Mouse (Mus musculus) embryo, embryonic 11 days (tissue): ENCODE data around the gene Dmrt3.
A peak's percentile ranks its signal among the peaks of the same experiment; 100 is the strongest.

Experiments
- DNase-seq: peaks from one replicate; pipeline ENCODE4 v3.0.0-alpha.2; 2015

Gene Dmrt3

DNA sequence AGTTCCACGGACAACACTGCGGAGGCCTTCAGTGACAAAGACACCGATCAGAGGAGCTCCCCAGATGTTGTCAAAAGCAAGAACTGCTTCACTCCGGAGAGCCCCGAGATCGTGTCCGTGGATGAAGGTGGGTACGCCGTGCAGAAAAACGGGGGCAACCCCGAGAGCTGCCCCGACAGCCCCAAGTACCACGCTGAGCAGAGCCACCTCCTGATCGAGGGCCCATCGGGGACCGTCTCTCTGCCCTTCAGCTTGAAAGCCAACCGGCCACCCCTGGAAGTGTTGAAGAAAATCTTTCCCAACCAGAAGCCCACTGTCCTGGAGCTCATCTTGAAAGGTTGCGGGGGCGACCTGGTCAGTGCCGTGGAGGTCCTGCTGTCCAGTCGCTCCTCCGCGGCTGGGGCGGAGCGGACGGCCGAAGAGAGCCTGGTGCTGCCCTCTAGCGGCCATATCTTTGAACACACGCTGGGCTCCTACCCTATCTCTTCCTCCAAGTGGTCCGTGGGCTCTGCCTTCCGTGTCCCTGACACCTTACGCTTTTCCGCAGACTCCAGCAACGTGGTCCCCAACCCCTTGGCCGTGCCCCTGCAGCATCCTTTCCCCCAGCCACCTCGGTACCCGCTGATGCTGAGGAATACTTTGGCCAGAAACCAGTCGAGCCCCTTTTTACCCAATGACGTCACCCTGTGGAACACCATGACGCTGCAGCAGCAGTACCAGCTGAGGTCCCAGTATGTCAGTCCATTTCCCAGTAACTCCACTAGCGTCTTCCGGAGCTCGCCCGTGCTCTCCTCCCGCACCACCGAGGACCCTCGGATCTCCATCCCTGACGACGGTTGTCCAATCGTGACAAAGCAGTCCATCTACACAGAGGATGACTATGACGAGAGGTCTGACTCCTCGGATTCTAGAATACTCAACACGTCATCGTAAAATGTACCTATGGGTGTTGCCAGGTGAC lies 12.5 kb downstream of the Dmrt3 start:
- peak; percentile 86 for DNase-seq

GRCm38 (mm10) chr19:25628490-25628889 lies 18.4 kb downstream of the Dmrt3 start:
- DNase-seq, result peak; percentile 84

GRCm38 (mm10) chr19:25635119-25635518 lies 25.0 kb downstream of the Dmrt3 start:
- DNase-seq, result no peak

- peak; percentile 89 for DNase-seq
Measured at GRCm38 (mm10) chr19:25635622-25636244, 25.6 kb downstream of the Dmrt3 start.

GRCm38 (mm10) chr19:25638766-25639361 lies 28.8 kb downstream of the Dmrt3 start:
- DNase-seq, result no peak

- no peak for DNase-seq
Measured at GRCm38 (mm10) chr19:25641786-25642185, 31.7 kb downstream of the Dmrt3 start.

DNA sequence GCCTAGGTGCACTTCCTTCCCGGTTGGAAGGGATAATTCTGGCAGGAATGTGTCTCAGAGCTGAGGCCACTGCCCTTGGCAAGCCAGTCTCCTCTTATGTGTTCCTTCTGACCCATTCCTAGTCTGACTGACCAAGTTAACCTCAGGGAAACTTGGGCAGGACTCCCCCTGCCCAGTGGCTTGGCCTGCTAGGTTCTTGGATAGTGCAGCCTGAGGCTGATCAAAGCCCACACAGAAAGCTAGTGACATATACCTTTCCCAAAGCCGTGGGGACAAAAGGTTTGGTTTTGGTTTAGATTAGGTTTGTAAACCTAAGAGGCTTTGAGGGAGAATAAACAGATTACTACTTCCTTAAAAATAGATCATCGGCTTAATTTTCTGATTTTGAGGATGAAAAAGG lies 37.0 kb downstream of the Dmrt3 start:
- no peak for DNase-seq

GRCm38 (mm10) chr19:25648701-25649100 lies 38.6 kb downstream of the Dmrt3 start:
- DNase-seq, result no peak

DNA sequence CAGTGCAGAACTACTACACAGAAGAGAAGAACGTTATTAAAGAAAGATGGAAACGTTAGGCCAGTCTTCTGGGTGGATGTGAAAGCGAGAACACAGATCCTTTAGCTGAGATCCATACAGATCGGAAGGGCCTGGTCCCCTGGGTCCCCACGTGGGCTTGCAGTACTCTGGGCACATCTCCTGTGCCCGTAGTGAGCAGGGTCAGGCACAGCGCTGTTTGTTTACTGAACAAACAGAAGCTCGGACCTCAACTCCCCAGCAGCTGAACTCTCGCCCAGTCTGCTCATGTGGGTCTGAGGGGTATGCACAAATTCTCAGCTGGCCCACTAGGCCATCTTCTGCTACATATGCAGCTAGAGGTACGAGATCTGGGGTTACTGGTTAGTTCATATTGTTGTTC lies 40.4 kb downstream of the Dmrt3 start:
- DNase-seq, result no peak

DNA sequence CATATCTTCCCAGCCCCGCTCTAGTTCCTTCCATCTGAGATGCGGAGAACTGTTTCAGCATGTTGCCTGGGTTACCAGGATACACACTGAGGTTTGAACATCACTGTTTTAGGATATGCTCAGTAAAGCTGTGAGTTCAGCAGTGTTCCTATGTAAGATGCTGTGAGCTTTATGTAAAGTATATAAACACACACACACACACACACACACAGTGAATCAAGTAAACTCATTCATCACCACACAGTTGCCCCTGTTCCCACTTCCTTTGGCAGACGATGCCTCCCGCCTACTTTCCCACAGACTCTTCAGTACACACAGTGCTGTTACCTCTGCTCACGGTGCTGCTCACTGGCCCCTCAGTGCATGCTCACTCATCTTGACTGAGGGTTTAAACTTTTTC lies 42.5 kb downstream of the Dmrt3 start:
- no peak for DNase-seq

DNA sequence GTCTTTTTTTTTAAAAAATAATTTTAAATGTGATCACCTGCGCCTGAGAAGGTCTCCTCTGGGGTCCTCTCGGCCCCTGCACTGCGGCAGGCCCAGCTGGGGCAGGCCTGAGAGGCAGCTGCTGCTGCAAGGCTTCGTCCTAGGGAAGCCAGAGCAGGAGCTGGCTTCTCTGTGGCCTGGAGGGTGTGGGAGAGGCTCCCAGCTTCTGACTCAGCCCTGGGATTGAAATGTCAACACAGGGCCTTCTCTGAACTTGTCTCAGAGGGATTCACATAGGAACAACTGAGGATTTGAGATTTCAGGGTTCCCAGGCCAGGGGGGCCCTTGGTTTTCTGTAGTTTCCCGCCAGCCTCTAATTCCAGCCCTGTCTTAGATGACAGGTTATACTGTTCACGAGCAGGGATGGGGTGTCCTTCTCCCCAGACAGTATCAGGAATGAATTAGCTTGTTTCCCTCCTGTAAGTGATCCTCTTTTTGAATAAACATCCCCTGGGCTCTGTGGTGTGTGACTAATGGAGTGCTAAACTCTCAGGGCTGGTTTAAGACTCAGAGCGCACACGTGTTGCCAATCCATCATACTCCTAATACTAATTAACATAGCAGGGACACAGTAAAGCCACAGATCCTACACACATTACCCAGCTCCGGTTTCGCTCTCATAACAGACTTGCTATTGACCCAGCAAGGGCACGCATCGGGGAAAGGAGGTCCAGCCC lies 44.1 kb downstream of the Dmrt3 start:
- peak; percentile 70 for DNase-seq

GRCm38 (mm10) chr19:25665486-25666339 lies 55.6 kb downstream of the Dmrt3 start:
- peak; percentile 55 for DNase-seq

GRCm38 (mm10) chr19:25667836-25668235 lies 57.7 kb downstream of the Dmrt3 start:
- no peak for DNase-seq

DNA sequence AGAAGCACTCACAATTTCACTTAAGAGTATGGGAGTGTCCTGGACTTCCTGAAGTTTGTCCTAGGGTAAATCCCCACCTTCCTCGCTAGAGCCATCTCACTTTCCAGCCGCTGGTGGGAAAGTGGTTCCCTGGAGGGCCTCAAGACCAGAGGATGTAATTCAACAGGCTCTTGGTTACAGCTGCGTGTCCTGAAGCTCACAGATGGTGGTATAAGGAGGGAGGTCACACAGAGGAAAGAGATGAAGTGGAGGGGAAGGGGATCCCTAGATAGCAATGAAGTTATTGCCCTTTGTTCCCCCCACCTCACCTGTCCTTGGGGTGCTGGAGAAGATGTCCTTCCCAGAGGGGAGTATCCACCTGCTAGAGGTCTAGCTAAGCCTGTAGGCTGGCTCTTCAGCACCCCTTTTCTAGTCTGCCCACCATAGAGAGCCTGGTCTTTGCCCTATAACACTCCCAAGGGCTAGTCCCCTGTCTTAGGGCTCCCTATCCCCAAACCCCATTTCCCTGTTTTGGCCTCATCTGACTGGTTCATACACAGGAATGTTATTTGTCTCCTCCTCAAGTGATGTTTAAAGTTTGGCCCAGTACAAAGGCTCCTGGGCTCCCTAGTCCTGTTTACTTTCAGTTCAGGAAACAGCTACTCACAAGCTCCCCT lies 59.6 kb downstream of the Dmrt3 start:
- DNase-seq, result no peak

GRCm38 (mm10) chr19:25670571-25671285 lies 60.6 kb downstream of the Dmrt3 start:
- no peak for DNase-seq

DNA sequence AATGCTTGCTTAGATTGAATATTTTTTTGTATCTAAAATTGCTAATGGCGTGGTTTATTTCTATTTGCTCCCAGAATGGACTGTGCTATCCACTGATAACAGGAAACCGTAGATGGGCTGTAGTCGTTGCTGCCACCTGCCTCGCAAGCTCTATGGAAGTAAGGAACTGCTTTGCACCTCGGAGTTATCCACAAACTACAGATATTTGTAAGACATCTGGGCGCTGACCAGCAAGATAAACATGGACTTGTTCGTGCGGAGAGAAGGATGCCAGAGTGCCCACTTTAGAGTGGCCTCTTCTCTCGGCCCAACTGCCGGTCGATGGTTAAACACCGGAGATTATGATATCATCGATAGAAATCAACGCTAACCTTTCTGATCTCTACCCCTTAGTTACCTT lies 61.6 kb downstream of the Dmrt3 start:
- peak; percentile 40 for DNase-seq

GRCm38 (mm10) chr19:25672101-25672950 lies 62.2 kb downstream of the Dmrt3 start, which contains the start of gene Dmrt2:
Dmrt2 (plus strand) TSS chr19:25672411.
- DNase-seq, result peak; percentile 94
